Mouse (Mus musculus): ENCODE measurements around the gene Olfr648.

Olfr648 gene

DNA sequence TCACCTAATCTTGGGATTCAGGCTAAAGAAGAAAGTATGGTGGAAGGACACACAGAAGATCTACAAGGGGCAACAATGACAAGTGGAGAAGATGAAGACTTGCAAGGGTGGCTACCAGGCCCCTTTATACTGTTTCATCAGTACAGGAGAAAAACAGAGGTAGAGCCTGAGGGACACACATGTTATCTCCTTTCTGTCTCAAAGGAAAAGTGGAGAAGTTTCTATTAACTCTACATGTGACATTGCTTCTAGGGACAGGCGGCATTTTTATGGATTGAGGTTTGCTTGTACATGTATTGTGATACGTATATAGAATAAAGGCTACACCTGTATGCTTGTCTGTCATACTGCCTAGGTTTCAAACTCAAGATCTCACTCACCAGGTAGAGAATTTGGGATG, at the start of gene Olfr648:
Gene Olfr648, minus strand, starts transcription at position 101 of the 400 bp plus-strand sequence.
- no peak for DNase-seq

DNA sequence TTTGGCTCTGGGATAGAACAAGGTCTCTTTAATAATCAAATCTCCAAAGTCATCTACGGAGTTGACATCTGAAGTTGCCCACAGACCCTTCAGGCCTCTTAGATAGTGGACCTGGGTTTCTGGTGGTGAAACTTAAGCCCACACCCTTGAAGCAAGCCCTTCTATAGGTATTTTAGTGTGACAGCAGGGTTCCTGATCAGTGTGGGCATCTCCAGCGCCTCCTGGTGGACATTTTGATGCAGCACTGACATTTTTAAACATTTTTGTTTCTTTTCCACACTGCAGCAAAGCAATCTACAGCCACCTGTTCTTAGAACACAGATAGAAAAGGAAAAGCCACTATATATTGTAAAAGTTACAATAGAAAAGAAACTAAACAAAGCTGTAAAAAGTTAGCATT, 48.0 kb upstream of the Olfr648 start:
- DNase-seq: peak in 1 of 2 experiments; percentile 55

DNA sequence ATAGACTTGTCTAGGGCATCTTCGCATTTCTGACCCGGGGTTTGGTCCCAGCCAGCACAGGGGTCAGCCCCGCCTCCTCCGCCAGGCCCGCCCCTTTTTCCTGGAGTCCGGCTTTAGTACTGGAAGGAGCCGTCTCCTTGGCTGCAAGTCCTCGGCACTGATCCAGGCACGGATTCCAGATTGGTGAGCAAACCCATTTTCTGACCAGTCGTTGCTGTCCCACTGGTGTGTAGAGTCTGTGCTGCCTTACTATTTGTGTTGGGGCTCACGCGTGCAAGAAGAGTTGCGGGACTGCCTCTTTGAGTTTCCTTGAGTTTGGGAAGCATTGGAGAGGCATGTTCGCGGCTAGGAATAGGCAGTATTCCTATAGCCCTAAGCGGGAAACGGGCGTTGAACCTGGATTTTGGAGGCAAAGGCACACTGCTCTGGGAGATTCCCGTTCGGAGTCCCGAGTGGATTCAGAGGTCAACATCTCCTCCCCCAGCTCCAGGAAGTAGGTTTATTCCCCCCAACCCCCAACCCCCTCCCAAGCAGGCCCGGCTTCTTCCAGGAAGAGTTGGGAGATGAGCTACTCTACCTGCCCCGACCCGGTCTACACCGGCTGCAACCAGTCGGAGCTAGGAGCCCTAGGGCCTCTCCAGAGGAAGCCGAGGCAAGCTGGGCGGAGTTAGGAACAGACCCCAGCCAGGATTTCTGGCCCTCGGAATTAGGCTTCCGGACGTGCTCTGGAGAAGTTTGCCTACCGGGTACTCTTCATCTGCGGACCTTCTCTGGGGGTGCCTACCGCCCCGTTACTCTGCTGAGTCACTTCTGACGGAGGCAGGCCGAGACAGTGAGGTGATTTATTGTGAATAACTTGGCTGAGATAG, 35.7 kb upstream of the Olfr648 start, which contains the start of gene Trim6:
Gene Trim6, plus strand, starts transcription at position 93 of the 869 bp plus-strand sequence.
- DNase-seq: peak in 1 of 2 experiments; percentile 29

DNA sequence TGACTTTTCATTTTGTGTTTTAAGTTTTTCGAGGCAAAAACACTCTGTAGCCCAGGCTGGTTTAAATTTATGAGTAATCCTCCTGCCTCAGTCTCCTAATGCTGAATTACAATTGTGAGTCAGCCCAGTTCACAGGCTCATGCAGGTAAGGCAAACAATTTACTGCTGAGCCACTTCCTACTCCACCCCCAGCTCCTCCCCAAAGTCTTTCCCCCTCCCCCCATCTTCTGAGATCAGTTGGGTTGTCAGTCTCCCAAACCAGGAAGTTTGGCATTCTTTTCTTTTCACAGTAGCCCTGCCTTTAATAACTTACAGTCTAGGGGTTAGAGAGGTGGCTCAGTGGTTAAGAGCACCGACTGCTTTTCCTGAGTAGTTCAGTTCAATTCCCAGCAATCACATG, 34.7 kb upstream of the Olfr648 start:
- DNase-seq: no peak

DNA sequence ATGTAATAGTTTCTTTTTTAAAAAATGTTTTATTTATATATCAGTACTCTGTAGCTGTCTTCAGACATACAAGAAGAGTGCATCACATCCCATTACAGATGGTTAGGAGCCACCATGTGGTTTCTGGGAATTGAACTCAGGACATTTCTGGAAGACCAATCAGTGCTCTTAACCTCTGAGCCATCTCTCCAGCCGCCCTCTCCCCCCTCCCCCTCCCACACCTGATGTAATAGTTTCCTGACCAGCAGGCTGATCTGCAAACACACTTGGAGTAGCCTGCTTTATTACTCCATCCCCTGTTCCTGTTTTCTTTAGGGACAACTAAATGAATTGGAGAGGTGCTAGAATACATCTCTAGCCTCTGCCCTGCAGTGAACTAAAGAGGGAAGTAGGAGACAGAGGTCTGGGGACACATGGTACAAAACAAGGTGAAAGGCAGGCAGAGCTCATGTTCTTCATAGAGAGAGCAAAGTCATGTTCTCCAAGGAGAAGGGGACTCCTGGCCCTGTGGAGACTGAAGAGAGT, 32.9 kb upstream of the Olfr648 start:
- DNase-seq: no peak

DNA sequence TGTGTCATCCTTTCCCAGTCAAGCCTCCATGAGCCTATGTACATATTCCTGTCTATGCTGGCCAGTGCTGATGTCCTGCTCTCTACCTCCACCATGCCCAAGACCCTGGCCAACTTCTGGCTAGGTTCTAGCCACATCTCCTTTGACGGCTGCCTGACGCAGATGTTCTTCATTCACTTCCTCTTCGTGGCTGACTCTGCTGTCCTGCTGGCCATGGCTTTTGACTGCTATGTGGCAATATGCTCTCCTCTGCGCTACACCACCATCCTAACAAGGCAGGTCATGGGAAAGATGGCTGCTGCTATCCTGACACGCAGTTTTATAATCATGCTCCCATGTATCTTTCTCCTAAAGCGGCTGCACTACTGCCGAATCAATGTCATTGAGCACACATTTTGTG, 23.0 kb upstream of the Olfr648 start:
- DNase-seq: no peak

DNA sequence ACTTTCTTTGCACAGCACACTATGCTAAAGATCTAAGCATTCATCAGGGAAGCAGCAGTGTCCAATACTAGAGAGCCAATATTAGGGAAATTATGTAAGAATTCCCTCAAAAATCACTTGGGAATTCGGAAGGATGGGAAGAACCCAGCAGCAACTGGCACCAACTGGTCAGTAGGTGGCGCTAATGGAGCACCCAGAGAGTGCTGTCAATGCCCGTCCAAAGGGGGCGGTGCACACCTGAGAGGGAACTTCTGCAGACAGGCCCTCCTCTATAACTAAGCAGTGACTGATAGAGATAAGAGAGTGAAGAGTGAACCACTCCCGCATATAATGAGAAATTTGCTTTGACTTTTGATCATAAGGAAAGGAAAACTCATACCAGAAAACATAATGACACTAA, 16.6 kb upstream of the Olfr648 start:
- peak; percentile 56 to 73 for DNase-seq

DNA sequence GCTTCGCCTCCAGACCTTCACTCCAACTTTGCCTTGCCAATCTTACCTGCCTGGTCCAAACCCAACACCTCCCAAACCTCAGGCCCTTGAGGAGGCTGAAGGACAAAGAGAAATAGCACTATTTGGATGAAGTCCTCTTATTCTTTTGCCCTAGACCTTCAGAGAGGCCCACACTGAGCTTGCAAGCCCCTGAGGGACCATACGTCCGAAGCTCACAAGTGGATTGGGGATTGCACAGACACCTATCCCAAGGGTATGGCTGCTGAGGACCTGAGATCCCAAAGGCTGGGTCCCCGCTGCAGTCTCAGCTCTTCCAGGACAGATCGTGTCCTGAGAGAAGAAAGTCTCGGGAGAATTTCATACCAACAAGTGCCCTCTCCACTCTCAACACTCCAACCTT, 12.7 kb upstream of the Olfr648 start, which contains the start of gene Olfr649:
Gene Olfr649, minus strand, starts transcription at position 101 of the 400 bp plus-strand sequence.
- DNase-seq: no peak

DNA sequence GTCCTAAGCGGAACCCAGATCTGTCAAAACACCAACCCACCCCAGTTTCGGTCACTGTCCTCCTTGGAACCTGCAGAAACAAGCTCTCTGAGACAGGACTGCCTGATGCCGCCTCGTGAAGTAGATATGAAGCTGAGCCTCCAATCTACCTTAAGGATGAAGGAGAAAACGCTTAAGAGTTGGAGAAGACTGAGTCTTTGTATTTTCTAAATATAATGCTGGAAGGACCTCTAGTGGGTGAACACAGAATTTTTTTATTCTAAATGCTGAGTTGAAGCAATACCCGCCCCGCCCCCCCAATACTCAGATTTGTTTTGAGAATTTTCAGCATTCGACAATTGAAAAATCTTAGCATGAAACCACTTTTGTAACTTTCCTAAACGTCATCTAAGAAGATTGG, 8.1 kb upstream of the Olfr648 start:
- DNase-seq: no peak

DNA sequence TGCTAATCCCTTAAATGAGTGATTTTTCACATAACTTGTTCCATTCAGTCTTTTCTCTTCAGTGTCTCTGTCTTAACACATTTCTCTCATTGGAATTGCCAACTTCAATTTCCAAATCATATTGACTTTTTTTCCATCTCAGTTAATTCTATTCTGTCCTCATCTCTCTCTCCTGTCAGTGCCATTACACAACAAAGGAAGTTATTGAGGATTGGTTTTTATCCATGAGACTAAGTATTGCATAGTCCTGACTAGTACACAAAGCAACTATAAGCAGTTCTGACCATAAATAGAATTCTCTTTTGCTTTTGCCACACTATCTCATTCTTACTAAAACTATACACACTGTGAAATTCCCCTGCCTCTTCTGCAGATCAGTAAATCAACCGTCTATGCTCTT, 4.1 kb downstream of the Olfr648 start:
- DNase-seq: no peak

DNA sequence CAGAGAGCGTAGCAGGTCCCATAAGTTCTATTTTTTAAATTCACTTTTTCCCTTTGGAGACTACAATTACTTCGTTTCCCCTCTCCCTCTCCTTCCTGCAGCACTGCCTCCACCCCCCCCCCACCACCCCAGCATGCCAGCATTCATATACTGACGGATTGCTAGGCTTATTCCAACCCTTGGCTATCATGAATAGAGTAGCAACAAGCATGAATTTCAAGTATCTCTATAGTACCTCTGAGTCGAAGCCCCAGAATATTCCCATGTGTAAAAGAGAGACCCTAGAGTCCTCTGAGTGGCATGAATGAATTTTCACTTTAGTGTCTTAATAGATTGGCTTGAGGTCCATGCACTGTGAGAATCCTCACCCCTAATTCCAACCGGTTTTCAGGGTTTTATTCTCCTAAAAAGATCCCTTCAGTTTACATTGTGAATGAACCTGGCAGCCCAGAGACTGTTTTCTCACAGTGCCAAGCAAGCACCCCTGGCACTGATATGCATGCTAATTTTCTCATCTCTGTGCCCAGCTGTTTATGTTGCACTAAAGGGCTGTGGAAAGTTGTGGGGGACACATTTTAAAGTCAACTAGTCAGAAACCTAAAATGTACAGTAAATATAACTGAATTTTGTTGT, 4.7 kb downstream of the Olfr648 start:
- no peak for DNase-seq

DNA sequence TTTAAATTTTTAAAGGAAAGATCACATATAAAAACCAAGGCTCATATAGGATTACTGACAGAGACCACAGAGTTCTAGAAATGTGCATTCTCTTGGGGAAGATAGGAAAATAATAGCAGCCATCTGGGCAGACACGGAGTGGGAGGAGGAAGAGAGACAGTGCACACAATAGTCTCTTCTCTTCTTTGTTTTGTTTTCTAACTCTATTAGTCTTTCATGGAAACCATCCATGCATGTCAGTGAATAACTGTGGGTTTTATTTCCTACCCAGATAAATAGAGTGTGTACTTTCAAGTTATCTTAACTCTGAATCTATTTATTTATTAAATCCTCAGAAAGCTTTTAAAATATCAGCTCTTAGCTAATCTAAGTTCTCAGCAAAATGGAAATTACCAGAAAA, 8.1 kb downstream of the Olfr648 start:
- DNase-seq: no peak

DNA sequence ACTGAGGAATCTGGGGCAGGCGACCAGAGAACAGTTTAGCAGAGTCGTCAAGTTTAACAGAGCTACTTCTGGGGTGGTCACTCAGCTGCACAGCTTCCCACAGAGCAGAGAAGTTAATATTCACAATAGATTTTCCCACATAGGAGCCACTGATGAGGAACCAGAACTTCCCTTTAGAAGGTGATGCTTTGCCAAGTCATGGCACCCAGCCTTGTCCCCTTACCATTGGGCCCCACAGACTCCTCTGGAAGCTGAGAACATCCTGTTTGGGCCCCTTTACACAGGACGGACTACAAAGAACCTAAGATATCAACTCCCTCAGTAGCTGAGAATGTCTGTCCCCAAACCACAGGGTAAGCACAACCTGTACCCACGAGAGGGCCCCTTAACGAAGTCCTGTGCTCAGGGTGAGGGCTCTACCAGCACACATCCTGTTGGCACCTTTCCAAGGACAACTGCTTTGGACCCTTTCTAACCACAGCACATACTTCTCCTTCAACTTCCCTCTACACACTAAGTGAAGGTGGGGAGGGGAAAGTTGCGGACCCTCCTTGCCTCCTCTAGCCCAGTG, 13.5 kb downstream of the Olfr648 start:
- DNase-seq: no peak

DNA sequence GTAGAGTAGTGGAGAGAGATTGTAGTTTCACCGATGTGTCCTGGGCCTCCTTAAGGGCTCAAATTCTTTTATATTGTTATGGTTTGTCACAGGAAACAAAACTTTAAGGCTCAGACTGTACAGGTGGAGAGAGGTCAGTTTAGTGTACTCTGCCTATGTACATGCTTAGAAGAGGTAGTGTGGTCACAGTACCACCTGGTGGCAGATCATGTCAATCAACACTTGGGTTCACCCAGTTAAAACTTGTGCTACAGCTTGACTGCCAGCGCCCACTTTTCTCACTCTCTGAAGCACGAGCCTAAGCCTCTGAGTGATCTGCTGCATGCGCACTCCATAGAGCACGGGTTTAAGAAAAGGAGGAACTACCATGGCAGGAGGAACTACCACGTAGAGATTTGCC, 16.1 kb downstream of the Olfr648 start:
- DNase-seq: no peak

DNA sequence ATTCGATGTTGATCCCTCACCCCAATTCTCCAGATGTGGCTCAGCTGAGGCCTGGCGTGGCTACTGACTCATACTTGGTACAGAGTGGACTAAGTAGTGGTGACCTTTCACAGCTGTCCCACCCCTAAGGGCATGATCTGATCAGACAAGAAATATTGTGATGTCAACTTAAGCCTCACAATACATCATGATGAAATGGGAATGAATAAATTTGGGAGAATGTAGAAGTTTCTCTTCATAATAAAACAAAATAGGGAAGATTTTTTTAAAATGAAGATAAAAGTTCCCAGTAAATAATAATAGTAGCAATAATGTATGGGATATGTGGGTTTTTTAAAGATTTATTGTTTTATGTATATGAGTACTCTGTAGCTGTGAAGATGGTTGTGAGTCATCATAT, 32.7 kb downstream of the Olfr648 start, which contains the start of gene Ubqlnl:
Gene Ubqlnl, minus strand, starts transcription at position 101 of the 400 bp plus-strand sequence.
- DNase-seq: no peak

DNA sequence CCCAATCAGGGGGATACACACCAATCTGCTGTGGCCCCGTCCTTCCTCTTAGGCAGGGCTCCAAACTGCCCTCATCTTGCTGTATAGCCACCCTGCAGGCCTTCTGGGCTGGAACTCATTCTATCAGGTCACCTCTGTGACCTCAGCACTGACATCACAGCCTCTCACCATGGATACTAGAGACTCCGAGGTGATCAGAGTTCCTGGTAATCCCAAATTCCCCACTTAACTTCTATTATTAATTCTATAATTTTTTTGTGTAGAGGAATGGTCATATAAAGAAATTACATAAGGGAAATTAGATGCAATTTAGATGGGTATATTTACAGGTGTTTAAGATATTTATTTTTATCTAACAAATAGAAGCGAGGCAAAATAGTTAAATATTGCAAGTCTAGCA, 40.0 kb downstream of the Olfr648 start, which contains the start of gene Ubqln3:
Gene Ubqln3, minus strand, starts transcription at position 101 of the 400 bp plus-strand sequence.
- no peak for DNase-seq

DNA sequence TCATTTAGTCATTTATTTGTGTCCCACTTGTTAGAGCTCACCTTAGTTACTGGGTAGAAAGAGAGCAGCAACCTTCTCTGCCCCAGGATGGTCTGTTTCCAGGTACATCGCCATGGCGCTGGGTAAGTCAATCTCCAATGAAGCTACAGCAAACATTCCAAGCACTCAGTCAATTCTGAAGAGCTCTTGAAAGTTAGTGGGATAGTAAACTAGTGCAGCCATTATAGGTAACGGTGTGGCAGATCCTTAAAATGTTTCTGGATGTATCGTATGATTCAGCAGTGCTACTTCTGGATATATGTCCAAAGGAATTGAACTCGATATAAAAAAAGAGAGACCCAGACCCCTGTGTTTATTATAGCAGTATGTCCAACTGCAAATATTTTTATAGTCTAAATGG, 45.9 kb downstream of the Olfr648 start, which contains the start of gene Olfr643:
Gene Olfr643, minus strand, starts transcription at position 101 of the 400 bp plus-strand sequence.
- no peak for DNase-seq

DNA sequence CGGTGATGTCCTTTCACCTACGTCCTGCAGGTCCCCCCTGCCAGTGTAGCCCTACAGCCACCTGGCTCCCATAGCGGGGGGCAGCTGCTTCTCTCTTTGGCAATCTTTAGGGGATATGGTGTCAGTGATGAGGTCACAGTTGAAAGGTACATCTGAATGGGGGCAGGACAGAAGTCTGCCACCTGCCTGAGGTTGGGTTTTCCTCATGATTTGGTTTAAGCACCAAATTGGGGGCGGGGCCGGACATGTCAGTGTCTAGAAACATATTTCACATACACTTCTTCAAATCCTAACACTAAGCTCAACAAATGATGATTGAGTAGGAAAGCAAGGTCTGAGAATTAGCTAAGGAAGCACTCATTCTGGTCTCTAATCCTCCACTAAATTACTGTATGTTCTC, 53.5 kb downstream of the Olfr648 start, which contains the start of gene Ubqln5:
Gene Ubqln5, minus strand, starts transcription at position 101 of the 400 bp plus-strand sequence.
- no peak for DNase-seq
